Mouse (Mus musculus) stomach, postnatal 0 days (tissue): Measurements from ENCODE around the gene Htr1f. TPM values are rescaled to one million over a fixed set of nuclear protein-coding genes. Genes with fewer than 3 reads are reported as not detected.

Source experiments
- ATAC-seq: fragments of 200-750 bp; cut with Nextera tagmentation; 2 replicates; pipeline ENCODE4 v1.8.0; 2017; ENCODE audit not compliant: low FRiP score, low TSS enrichment
- DNase-seq: peaks from one replicate; pipeline ENCODE4 v3.0.0-alpha.2; 2016; ENCODE audit warnings: low spot score
- H3K27ac ChIP-seq: fragments of 300-500 bp; sonication (generic); replicated peaks from 2 replicates; pipeline ENCODE4 v1.5.1; 2014; ENCODE audit warnings: mild to moderate bottlenecking, control low read depth
- H3K27me3 ChIP-seq: fragments of 300-500 bp; sonication (generic); 2 replicates; pipeline ENCODE4 v1.6.1; 2014; ENCODE audit warnings: low read length; ENCODE audit not compliant: control insufficient read depth, insufficient read depth
- H3K36me3 ChIP-seq: fragments of 300-500 bp; sonication (generic); 2 replicates; pipeline ENCODE4 v1.6.1; 2014; ENCODE audit warnings: low read length, mixed read lengths; ENCODE audit not compliant: control insufficient read depth, insufficient read depth
- H3K4me1 ChIP-seq: fragments of 300-500 bp; sonication (generic); replicated peaks from 2 replicates; pipeline ENCODE4 v1.6.1; 2014; ENCODE audit warnings: antibody characterized with exemption; ENCODE audit not compliant: control insufficient read depth, insufficient read depth
- H3K4me2 ChIP-seq: fragments of 300-500 bp; sonication (generic); replicated peaks from 2 replicates; pipeline ENCODE4 v1.6.1; 2014; ENCODE audit warnings: low read depth, mild to moderate bottlenecking, control low read depth, moderate library complexity
- H3K4me3 ChIP-seq: fragments of 300-500 bp; sonication (generic); 2 replicates; pipeline ENCODE4 v1.5.1; 2014; ENCODE audit warnings: low read depth, low read length, control low read depth
- H3K9ac ChIP-seq: fragments of 300-500 bp; sonication (generic); 2 replicates; pipeline ENCODE4 v1.6.1; 2014; ENCODE audit warnings: mild to moderate bottlenecking, low read length, control low read depth, mixed read lengths
- H3K9me3 ChIP-seq: fragments of 300-500 bp; sonication (generic); 2 replicates; pipeline ENCODE4 v1.6.1; 2016; ENCODE audit warnings: low read length; ENCODE audit not compliant: control insufficient read depth
- CTCF ChIP-seq: IDR thresholded peaks from 2 replicates; pipeline ENCODE4 v1.5.1; 2016; ENCODE audit warnings: antibody characterized with exemption, low read depth, mild to moderate bottlenecking, moderate library complexity
- EP300 ChIP-seq: optimal IDR thresholded peaks from 2 replicates; pipeline ENCODE3; 2016; ENCODE audit warnings: antibody characterized with exemption
- WGBS: fragments of 180-500 bp; shearing (Covaris S2); extraction: QIAGEN DNeasy Blood & Tissue Kit; methylation state at CpG from one replicate; pipeline ENCODE4 v1.1.7; 2014; 5-methylcytosine and 5-hydroxymethylcytosine counted together
- microRNA-seq: library from miRNA; unstranded; fragments of <30 nt; microRNA quantifications from one replicate; pipeline ENCODE4, GENCODE M21; 2016
- polyA plus RNA-seq: library from polyadenylated mRNA; unstranded; fragments of >200 nt; fragmentation: Nextera tagmentation; extraction: Ambion mirVana; gene quantifications from 2 replicates; pipeline ENCODE4 v1.2.1, GENCODE M21; 2015

The Htr1f gene
- polyA plus RNA-seq, 1 experiment from 2014 or later: not detected

DNA sequence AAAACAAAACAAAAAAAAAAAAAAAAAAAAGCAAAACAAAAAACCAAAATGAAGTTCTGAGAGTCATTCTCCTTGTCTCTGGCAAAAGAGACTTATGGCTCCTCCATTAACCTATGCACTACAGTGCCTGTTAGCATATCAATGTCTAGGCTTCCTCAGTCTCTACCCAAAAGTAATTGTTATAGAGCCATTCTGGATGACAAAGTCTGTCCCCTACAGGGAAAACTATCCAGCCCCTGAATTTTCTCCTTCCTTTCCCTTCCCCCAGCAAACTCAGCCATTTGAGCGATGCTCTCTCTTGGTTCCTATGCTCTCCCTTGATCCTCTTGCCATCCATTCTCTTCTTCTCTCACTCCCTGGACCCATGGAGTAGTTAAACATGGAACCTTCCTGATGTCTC is 229.8 kb downstream of the Htr1f start:
- Histone ChIP-seq H3K36me3 (no peaks in the 10 kb centered on the region), H3K9ac (no peak overlapping the region), H3K4me2 (no peak overlapping the region), H3K4me1 (no peaks in the 10 kb centered on the region), H3K27ac (no peak overlapping the region), H3K9me3 (no peaks in the 10 kb centered on the region), H3K27me3 (no peaks in the 10 kb centered on the region), H3K4me3 (no peak overlapping the region)
- ATAC-seq: no peak
- 96% methylated on average over 1 of the region's 1 CpGs for WGBS
- TF ChIP-seq CTCF: no peak
- TF ChIP-seq EP300: no peak
- no peak for DNase-seq

DNA sequence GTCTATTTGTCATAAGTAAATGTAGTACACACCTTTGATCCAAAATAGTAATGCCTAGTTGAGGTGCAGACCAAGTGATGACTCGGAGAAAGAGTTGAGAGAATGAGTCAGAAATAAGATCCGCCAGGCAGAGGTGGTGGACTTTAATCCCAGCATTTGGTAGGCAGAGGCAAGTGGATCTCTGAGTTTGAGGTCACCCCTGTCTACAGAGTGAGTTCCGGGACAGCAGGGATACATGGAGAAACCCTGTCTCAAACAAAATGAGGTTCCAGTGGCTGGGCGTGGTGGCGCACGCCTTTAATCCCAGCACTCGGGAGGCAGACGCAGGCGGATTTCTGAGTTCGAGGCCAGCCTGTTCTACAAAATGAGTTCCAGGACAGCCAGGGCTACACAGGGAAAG is 230.3 kb downstream of the Htr1f start:
- Histone ChIP-seq H3K9me3 (no peaks in the 10 kb centered on the region), H3K4me2 (no peak overlapping the region), H3K27me3 (no peaks in the 10 kb centered on the region), H3K27ac (no peak overlapping the region), H3K4me3 (no peak overlapping the region), H3K4me1 (no peaks in the 10 kb centered on the region), H3K36me3 (no peaks in the 10 kb centered on the region), H3K9ac (no peak overlapping the region)
- no peak for DNase-seq
- TF ChIP-seq CTCF: no peak
- TF ChIP-seq EP300: no peak
- WGBS: 94% methylated on average over 10 of the region's 10 CpGs
- ATAC-seq: no peak

Small RNA genes lying within 50 kb of the gene (microRNA-seq; reads per million reads assigned to microRNA genes)
- gene Gm23374: not detected
